Mouse (Mus musculus): ENCODE data around the gene Tanc1. TPM values are rescaled to one million over a fixed set of nuclear protein-coding genes. Genes with fewer than 3 reads are reported as not detected.

Gene Tanc1
- total and polyA plus RNA-seq, 3 experiments: 8.1 to 26.2 (median 25.6) TPM

DNA sequence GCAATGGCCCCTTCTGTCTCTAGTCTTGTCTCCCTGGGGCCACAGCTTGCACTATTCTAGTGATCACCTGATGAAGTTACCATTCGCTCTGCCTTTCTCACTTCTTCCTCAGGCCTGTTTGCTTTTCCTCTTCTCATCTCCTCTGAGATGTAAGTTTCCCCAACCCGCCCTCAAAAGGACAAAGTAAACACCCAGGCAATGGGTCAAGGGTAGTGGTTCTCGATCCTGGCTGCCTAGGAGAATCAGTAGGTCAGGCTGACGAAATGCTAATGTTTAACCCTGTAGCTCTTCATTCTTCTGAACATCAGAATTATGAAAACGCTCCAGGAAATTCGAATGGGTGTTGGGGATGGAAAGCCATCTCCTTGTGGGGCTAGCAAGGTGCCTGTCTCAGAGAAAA, 61.5 kb downstream of the Tanc1 start:
- DNase-seq: no peak
- H3K4me3 ChIP-seq: no peak overlapping the region
- TF ChIP-seq EP300 (IDR thresholded peaks at IDR 0.05; ENCODE audit: insufficient read depth, low read depth, low read length) (no peak), POLR2A (IDR thresholded peaks at IDR 0.05; ENCODE audit: insufficient read depth, low read depth, low read length) (no peak), CTCF (IDR thresholded peaks at IDR 0.05) (no peak)
- 73% methylated on average over 6 of the region's 6 CpGs for WGBS
- H3K36me3 ChIP-seq (ENCODE audit: control insufficient read depth, insufficient read depth, low read length): peaks cover 8% of the 10 kb centered on the region
- intact Hi-C loops (cut with DNase I): loop anchor here (2.0 to 5.0 kb wide), 3 partner anchors 15 to 146 kb away; no protein-coding TSS in a partner anchor
- H3K4me1 ChIP-seq (ENCODE audit: control insufficient read depth, insufficient read depth, low read length): peaks cover 33% of the 10 kb centered on the region
- H3K79me2 ChIP-seq (replicated peaks; ENCODE audit: control insufficient read depth, insufficient read depth, low read length): peaks cover under 1% of the 10 kb centered on the region; the same call in 1 of the 2 replicates
- peak overlapping the region; percentile 95 for H3K27ac ChIP-seq
- no peaks in the 10 kb centered on the region for H3K27me3 ChIP-seq (ENCODE audit: control insufficient read depth, insufficient read depth, low read length)
- no peak overlapping the region for H3K9ac ChIP-seq (ENCODE audit: low read depth, low read length)

DNA sequence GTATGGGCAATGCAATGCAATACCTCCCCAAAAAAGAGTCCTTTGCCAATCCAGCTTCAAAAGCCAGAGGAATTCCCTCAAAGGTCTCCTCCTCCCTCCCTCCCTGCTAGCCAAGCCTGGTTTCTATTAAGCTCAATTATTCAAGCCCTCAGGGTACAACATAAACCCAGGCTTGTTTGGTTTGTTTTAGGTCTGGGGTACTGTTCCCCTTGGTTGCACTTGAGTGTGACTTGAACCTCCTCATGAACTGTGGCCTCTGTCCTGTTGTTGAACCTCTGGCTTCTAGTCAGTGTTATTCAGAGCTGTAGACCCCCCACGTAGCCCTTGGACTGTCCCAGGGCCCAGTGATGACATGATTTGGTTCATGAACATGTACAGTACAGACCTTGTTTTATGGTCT, 62.0 kb downstream of the Tanc1 start:
- no peak for TF ChIP-seq POLR2A (IDR thresholded peaks at IDR 0.05; ENCODE audit: insufficient read depth, low read depth, low read length)
- no peak for TF ChIP-seq CTCF (IDR thresholded peaks at IDR 0.05)
- TF ChIP-seq EP300 (IDR thresholded peaks at IDR 0.05; ENCODE audit: insufficient read depth, low read depth, low read length): no peak
- Histone ChIP-seq H3K27ac (no peak overlapping the region; the same call in 1 of the 2 replicates), H3K79me2 (replicated peaks; ENCODE audit: control insufficient read depth, insufficient read depth, low read length) (no peaks in the 10 kb centered on the region; the same call in 1 of the 2 replicates), H3K9ac (ENCODE audit: low read depth, low read length) (no peak overlapping the region), H3K27me3 (ENCODE audit: control insufficient read depth, insufficient read depth, low read length) (no peaks in the 10 kb centered on the region), H3K36me3 (ENCODE audit: control insufficient read depth, insufficient read depth, low read length) (peaks cover 8% of the 10 kb centered on the region), H3K4me3 (no peak overlapping the region), H3K4me1 (ENCODE audit: control insufficient read depth, insufficient read depth, low read length) (peaks cover 29% of the 10 kb centered on the region)
- intact Hi-C loops (cut with DNase I): loop anchor here (2.0 to 5.0 kb wide), 3 partner anchors 15 to 147 kb away; no protein-coding TSS in a partner anchor
- DNase-seq: no peak
- 79% methylated on average over 1 of the region's 1 CpGs for WGBS

DNA sequence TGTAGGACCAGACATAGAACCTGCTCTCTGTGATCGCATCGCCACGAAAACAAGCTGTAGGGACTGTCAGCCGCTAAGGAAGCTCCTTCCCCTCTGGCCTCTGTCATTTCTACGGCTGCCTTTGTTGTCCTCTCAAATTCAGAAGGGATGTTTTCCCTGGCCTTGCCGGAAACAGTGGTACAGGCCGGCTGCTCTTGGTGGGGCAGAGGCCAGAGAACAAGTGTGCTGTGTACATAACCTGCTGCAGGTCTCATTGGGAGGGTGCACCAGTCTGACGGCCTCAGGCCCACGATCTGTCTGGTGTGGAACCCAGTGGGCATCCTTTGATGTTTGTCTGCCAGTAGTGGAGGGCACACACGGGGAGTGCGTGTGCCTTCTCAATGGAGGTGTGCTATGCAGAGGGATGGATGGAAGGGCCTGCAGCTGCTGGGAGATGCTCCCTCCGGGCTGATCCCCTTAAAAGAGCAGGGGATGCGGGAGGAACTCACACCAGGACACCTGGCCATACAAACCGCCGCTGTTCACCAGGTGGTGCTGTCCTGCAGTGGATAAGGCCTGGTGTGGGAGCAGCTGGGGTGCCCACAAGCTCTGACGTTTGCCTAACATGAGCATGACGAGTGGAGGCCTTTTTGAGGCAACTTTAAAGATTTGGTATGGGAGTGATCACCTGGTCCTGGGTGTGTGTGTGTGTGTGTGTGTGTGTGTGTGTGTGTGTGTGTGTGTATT, 63.6 kb downstream of the Tanc1 start:
- Histone ChIP-seq H3K27me3 (ENCODE audit: control insufficient read depth, insufficient read depth, low read length) (no peaks in the 10 kb centered on the region), H3K4me3 (no peak overlapping the region), H3K79me2 (replicated peaks; ENCODE audit: control insufficient read depth, insufficient read depth, low read length) (peaks cover 4% of the 10 kb centered on the region), H3K4me1 (ENCODE audit: control insufficient read depth, insufficient read depth, low read length) (peaks cover 32% of the 10 kb centered on the region), H3K36me3 (ENCODE audit: control insufficient read depth, insufficient read depth, low read length) (peaks cover 6% of the 10 kb centered on the region), H3K9ac (ENCODE audit: low read depth, low read length) (no peak overlapping the region), H3K27ac (peak overlapping the region; percentile 60)
- intact Hi-C loops (cut with DNase I): no loop called here
- TF ChIP-seq EP300 (IDR thresholded peaks at IDR 0.05; ENCODE audit: insufficient read depth, low read depth, low read length) (0 out of 2 replicates have a peak, but pooled peaks have one; percentile 14), CTCF (IDR thresholded peaks at IDR 0.05) (peak; percentile 26), POLR2A (IDR thresholded peaks at IDR 0.05; ENCODE audit: insufficient read depth, low read depth, low read length) (no peak)
- 49% methylated on average over 17 of the region's 17 CpGs for WGBS
- peak in 1 of 2 experiments; percentile 29 for DNase-seq

- peaks cover 32% of the 10 kb centered on the region for H3K4me1 ChIP-seq (ENCODE audit: control insufficient read depth, insufficient read depth, low read length)
- H3K4me3 ChIP-seq: no peak overlapping the region
- H3K79me2 ChIP-seq (replicated peaks; ENCODE audit: control insufficient read depth, insufficient read depth, low read length): peaks cover 4% of the 10 kb centered on the region
- peak overlapping the region; percentile 60 for H3K27ac ChIP-seq
- intact Hi-C loops (cut with DNase I): no loop called here
- no peaks in the 10 kb centered on the region for H3K27me3 ChIP-seq (ENCODE audit: control insufficient read depth, insufficient read depth, low read length)
- no peak for TF ChIP-seq EP300 (IDR thresholded peaks at IDR 0.05; ENCODE audit: insufficient read depth, low read depth, low read length)
- TF ChIP-seq POLR2A (IDR thresholded peaks at IDR 0.05; ENCODE audit: insufficient read depth, low read depth, low read length): no peak
- no peak for TF ChIP-seq CTCF (IDR thresholded peaks at IDR 0.05)
- H3K9ac ChIP-seq (ENCODE audit: low read depth, low read length): no peak overlapping the region
- DNase-seq: no peak
- WGBS: 53% methylated on average over 6 of the region's 6 CpGs
- peaks cover 5% of the 10 kb centered on the region for H3K36me3 ChIP-seq (ENCODE audit: control insufficient read depth, insufficient read depth, low read length)
Observed at GRCm38 (mm10) chr2:59676041-59676440, 64.2 kb downstream of the Tanc1 start.

DNA sequence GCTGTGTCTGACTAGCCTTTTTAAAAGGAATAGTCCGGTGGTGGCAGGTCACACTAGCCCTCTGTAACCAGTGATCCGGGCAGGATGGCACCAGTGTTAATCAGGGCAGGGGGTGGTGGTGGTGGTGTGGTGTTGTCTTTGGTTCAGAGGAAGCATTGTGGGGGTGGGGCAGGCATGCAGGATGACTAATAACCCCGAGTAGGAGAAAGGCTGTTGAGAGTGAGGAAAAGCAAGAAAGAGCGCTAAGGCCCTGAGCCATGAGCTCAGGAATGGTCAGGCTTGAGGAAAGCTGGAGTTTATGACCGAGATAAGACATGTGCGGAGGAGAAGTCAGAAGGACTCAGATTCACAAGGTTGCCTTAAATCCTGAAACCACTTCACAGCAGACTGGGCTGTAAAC, 64.6 kb downstream of the Tanc1 start:
- Histone ChIP-seq H3K4me3 (no peak overlapping the region), H3K27ac (peak overlapping the region; percentile 60), H3K36me3 (ENCODE audit: control insufficient read depth, insufficient read depth, low read length) (peaks cover under 1% of the 10 kb centered on the region), H3K27me3 (ENCODE audit: control insufficient read depth, insufficient read depth, low read length) (no peaks in the 10 kb centered on the region), H3K4me1 (ENCODE audit: control insufficient read depth, insufficient read depth, low read length) (peaks cover 31% of the 10 kb centered on the region), H3K79me2 (replicated peaks; ENCODE audit: control insufficient read depth, insufficient read depth, low read length) (peaks cover 4% of the 10 kb centered on the region), H3K9ac (ENCODE audit: low read depth, low read length) (peak overlapping the region; percentile 17; the same call in 1 of the 2 replicates)
- intact Hi-C loops (cut with DNase I): no loop called here
- TF ChIP-seq CTCF (IDR thresholded peaks at IDR 0.05) (no peak), POLR2A (IDR thresholded peaks at IDR 0.05; ENCODE audit: insufficient read depth, low read depth, low read length) (no peak), EP300 (IDR thresholded peaks at IDR 0.05; ENCODE audit: insufficient read depth, low read depth, low read length) (no peak)
- DNase-seq: no peak
- 39% methylated on average over 6 of the region's 6 CpGs for WGBS

GRCm38 (mm10) chr2:59679424-59680020, 67.7 kb downstream of the Tanc1 start:
- 91% methylated on average over 10 of the region's 10 CpGs for WGBS
- Histone ChIP-seq H3K4me3 (no peak overlapping the region), H3K36me3 (ENCODE audit: control insufficient read depth, insufficient read depth, low read length) (no peaks in the 10 kb centered on the region), H3K79me2 (replicated peaks; ENCODE audit: control insufficient read depth, insufficient read depth, low read length) (peaks cover 6% of the 10 kb centered on the region), H3K9ac (ENCODE audit: low read depth, low read length) (no peak overlapping the region), H3K27me3 (ENCODE audit: control insufficient read depth, insufficient read depth, low read length) (no peaks in the 10 kb centered on the region), H3K27ac (no peak overlapping the region), H3K4me1 (ENCODE audit: control insufficient read depth, insufficient read depth, low read length) (peaks cover 18% of the 10 kb centered on the region)
- no peak for TF ChIP-seq POLR2A (IDR thresholded peaks at IDR 0.05; ENCODE audit: insufficient read depth, low read depth, low read length)
- TF ChIP-seq EP300 (IDR thresholded peaks at IDR 0.05; ENCODE audit: insufficient read depth, low read depth, low read length): no peak
- TF ChIP-seq CTCF (IDR thresholded peaks at IDR 0.05): no peak
- DNase-seq: no peak
- intact Hi-C loops (cut with DNase I): no loop called here
